Mouse (Mus musculus) MEL (cell line): ENCODE results near the gene Tmem82.

Experiments used
- E2F4 ChIP-seq: IDR thresholded peaks from 2 replicates; pipeline ENCODE4 v1.6.1; 2011; ENCODE audit warnings: low read depth, low read length, improper control_type of control experiment, borderline replicate concordance
- TCF12 ChIP-seq: IDR thresholded peaks from 2 replicates; pipeline ENCODE4 v1.6.1; 2014; ENCODE audit warnings: low read depth, mild to moderate bottlenecking, inconsistent platforms, low read length, improper control_type of control experiment, moderate library complexity

DNA sequence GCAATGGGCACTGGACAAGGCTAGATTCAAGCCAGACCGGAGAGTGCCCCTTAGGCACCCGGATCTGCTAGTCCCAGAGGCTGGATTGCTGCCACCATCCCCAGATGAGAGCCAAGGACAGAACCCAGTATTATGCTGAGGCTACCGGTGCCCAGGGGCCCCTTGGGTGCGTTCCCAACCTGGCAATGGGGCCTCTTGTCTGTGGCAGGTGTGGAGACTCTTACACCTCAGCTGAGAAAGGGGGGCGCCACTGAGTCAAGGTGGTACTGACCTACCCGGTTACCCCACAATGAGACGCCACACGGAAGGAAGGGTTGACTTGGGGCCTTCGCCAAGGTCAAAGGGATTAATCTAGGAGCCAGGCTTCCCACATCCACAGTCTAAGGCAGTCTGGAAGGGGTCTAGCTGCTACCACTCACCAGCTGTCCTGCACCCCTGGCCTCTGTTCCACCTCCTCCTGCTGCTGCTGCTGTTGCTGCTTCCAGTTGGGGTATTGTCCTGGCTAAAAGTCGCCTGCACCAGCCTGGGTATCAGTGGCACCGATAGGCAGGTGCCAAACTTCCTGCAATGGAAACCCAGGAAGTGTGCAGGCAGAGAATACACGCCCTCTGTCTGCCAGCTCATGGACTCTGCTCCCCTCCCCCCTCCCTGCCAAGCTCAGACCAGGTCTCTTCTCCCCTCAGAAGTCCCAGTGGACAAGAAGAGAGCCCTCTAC lies 17.1 kb downstream of the Tmem82 start:
- TF ChIP-seq TCF12 (no peak), E2F4 (no peak)
